Comparison of ENCODE assay signal across 9 mouse cellular contexts in the genomic region with DNA sequence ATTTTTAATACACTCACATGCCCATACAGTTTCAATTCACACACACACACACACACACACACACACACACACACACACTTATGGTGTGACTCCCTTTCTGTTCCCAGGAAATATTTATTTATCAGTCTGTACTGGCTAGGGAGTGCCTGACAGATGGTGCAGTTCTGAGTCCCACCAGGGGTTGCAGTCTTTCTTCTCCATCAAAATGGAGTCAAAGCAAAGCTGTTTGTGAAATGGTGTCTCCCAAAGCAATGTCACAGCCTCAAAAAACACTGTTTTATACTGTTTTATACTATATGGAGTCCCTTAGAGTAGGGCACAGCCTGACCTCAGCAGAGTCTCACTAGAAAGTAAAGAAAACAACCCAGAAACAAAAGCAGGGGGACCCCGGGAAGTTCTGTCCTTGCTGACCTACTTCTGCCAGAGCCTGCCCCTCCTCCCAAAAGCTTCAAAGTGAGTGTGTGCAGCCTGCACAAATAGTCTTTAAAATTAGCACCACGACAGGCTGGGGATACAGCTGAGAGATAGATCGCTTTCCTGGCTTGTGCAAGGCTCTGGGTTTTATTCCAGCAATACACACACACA. TPM values are rescaled to one million over a fixed set of nuclear protein-coding genes. Genes with fewer than 3 reads are reported as not detected.
DNase-seq lines count a peak whose midpoint lies in the region; ATAC-seq and TF ChIP-seq lines count a peak whose summit lies in the region.
"Had no signal": no experiment of that assay in that cellular context is flagged by ENCODE, and none has a peak within 500 bp of the region (broad histone marks: within the 10 kb centered on the region; RNA-seq: fewer than 3 reads in every experiment).

No protein-coding gene starts in this region.

- peak; percentile 87 for ATAC-seq in forebrain, embryonic 14.5 days
- ATAC-seq in hindbrain, postnatal 0 days: peak; percentile 88
- 0 out of 2 replicates have a peak, but pooled peaks have one; percentile 46 for ATAC-seq in midbrain, embryonic 11.5 days (ENCODE audit: low FRiP score)
- no peak for ATAC-seq in megakaryocyte-erythroid progenitor cell, adult 5-6 weeks (replicated peaks; ENCODE audit: low FRiP score, low TSS enrichment, poor library complexity, severe bottlenecking)

- WGBS in forebrain, embryonic 14.5 days: 18% methylated on average over 3 of the region's 3 CpGs
- WGBS in hindbrain, postnatal 0 days: 17% methylated on average over 3 of the region's 3 CpGs
- WGBS in midbrain, embryonic 11.5 days: 25% methylated on average over 3 of the region's 3 CpGs

- H3K27ac ChIP-seq in forebrain, embryonic 14.5 days (ENCODE audit: low read depth, low read length): peak overlapping the region; percentile 74
- peak overlapping the region; percentile 76 for H3K27ac ChIP-seq in hindbrain, postnatal 0 days
- H3K27ac ChIP-seq in midbrain, embryonic 11.5 days (ENCODE audit: low read depth, low read length): no peak overlapping the region

- peak; percentile 54 for TF ChIP-seq CTCF in hindbrain, postnatal 0 days (IDR thresholded peaks at IDR 0.05; ENCODE audit: low read depth)

- H3K4me1 ChIP-seq in forebrain, embryonic 14.5 days (ENCODE audit: control insufficient read depth, insufficient read depth, low read length): peaks cover 16% of the 10 kb centered on the region
- H3K4me1 ChIP-seq in hindbrain, postnatal 0 days (ENCODE audit: insufficient read depth, low read length): peaks cover 13% of the 10 kb centered on the region; the same call in 1 of the 2 replicates
- H3K4me1 ChIP-seq in midbrain, embryonic 11.5 days (ENCODE audit: control insufficient read depth, insufficient read depth, low read length): peaks cover 7% of the 10 kb centered on the region; the same call in 1 of the 2 replicates

- H3K4me3 ChIP-seq in forebrain, embryonic 14.5 days (ENCODE audit: low read depth, low read length): no peak overlapping the region
- H3K4me3 ChIP-seq in hindbrain, postnatal 0 days (ENCODE audit: low read length): no peak overlapping the region
- no peak overlapping the region for H3K4me3 ChIP-seq in midbrain, embryonic 11.5 days (ENCODE audit: low read depth, low read length)

- no peaks in the 10 kb centered on the region for H3K27me3 ChIP-seq in forebrain, embryonic 14.5 days (replicated peaks; ENCODE audit: control insufficient read depth, insufficient read depth, low read length)
- no peaks in the 10 kb centered on the region for H3K27me3 ChIP-seq in hindbrain, postnatal 0 days (ENCODE audit: insufficient read depth, low read length)
- H3K27me3 ChIP-seq in midbrain, embryonic 11.5 days (ENCODE audit: control insufficient read depth, insufficient read depth, low read length): no peaks in the 10 kb centered on the region

- no peak overlapping the region for H3K4me2 ChIP-seq in forebrain, embryonic 14.5 days (ENCODE audit: low read length)
- H3K4me2 ChIP-seq in hindbrain, postnatal 0 days (ENCODE audit: low read depth, low read length): no peak overlapping the region
- H3K4me2 ChIP-seq in midbrain, embryonic 11.5 days: no peak overlapping the region

- H3K9me3 ChIP-seq in forebrain, embryonic 14.5 days (replicated peaks; ENCODE audit: control insufficient read depth, low read length): no peaks in the 10 kb centered on the region
- no peaks in the 10 kb centered on the region for H3K9me3 ChIP-seq in hindbrain, postnatal 0 days (ENCODE audit: low read length)
- no peaks in the 10 kb centered on the region for H3K9me3 ChIP-seq in midbrain, embryonic 11.5 days (ENCODE audit: control insufficient read depth, low read length)

- no peaks in the 10 kb centered on the region for H3K36me3 ChIP-seq in forebrain, embryonic 14.5 days (ENCODE audit: control insufficient read depth, insufficient read depth, low read length)
- H3K36me3 ChIP-seq in hindbrain, postnatal 0 days (ENCODE audit: insufficient read depth, low read length): no peaks in the 10 kb centered on the region
- H3K36me3 ChIP-seq in midbrain, embryonic 11.5 days (ENCODE audit: control insufficient read depth, insufficient read depth, low read length): no peaks in the 10 kb centered on the region

- no peak overlapping the region for H3K9ac ChIP-seq in forebrain, embryonic 14.5 days (ENCODE audit: low read length)
- no peak overlapping the region for H3K9ac ChIP-seq in hindbrain, postnatal 0 days (replicated peaks; ENCODE audit: low read length)
- H3K9ac ChIP-seq in midbrain, embryonic 11.5 days (ENCODE audit: low read length): no peak overlapping the region

- intact Hi-C loops in left cerebral cortex, postnatal 25 days (cut with DNase I): no loop called here

- DNase-seq in left cerebral cortex, postnatal 25 days (ENCODE audit: low spot score in 2 of 2): peak; percentile 44 to 47
- DNase-seq in left cerebral cortex, adult 9 months (ENCODE audit: low spot score in 2 of 2): no peak
- DNase-seq in cerebellum, adult 11-12 months: peak; percentile 86
- DNase-seq in forebrain, embryonic 14.5 days (ENCODE audit: low spot score): peak; percentile 81
- peak; percentile 82 for DNase-seq in hindbrain, postnatal 0 days (ENCODE audit: low spot score)
- DNase-seq in midbrain, embryonic 11.5 days (ENCODE audit: low spot score, missing footprints): peak; percentile 90
- DNase-seq in urinary bladder, postnatal 25 days (ENCODE audit: low spot score): no peak

RNA-seq across cellular contexts. Expression of a gene that starts 3.3 kb away (rescaled TPM):
- total RNA-seq in left cerebral cortex, postnatal 25 days (2021): 1 to 10 TPM; 5.2 to 5.4 TPM
- polyA plus RNA-seq in forebrain, embryonic 14.5 days (2014; fragmentation: Nextera tagmentation; extraction: Ambion mirVana): 5.8 and 5.9 TPM in 2 replicates
- total RNA-seq in hindbrain, postnatal 0 days (2014; rRNA removed): 4.6 and 16.6 TPM in 2 replicates
- 6.6 and 7.2 TPM in 2 replicates for polyA plus RNA-seq in hindbrain, postnatal 0 days (2015; fragmentation: Nextera tagmentation; extraction: Ambion mirVana)
- polyA plus RNA-seq in midbrain, embryonic 11.5 days (2014; fragmentation: Nextera tagmentation; extraction: Ambion mirVana): 11.1 and 13.1 TPM in 2 replicates
- total RNA-seq in megakaryocyte-erythroid progenitor cell, adult 5-6 weeks (2014; fragmentation: Nextera tagmentation): 16.9 and 39.8 TPM in 2 replicates
- total RNA-seq in megakaryocyte-erythroid progenitor cell, adult 5-6 weeks (2017): 12.1 and 42.5 TPM in 2 replicates

RNA-seq across cellular contexts. Expression of a gene that starts 15.7 kb away (rescaled TPM):
- total RNA-seq in left cerebral cortex, postnatal 25 days (2021): not detected
- 0.67 and 0.82 TPM in 2 replicates for polyA plus RNA-seq in forebrain, embryonic 14.5 days (2014; fragmentation: Nextera tagmentation; extraction: Ambion mirVana)
- total RNA-seq in hindbrain, postnatal 0 days (2014; rRNA removed): 1.3 and 8.5 TPM in 2 replicates
- polyA plus RNA-seq in hindbrain, postnatal 0 days (2015; fragmentation: Nextera tagmentation; extraction: Ambion mirVana): 0.63 TPM in 2 replicates
- polyA plus RNA-seq in midbrain, embryonic 11.5 days (2014; fragmentation: Nextera tagmentation; extraction: Ambion mirVana): 0.47 and 0.96 TPM in 2 replicates
- not detected in 2 replicates for total RNA-seq in megakaryocyte-erythroid progenitor cell, adult 5-6 weeks (2014; fragmentation: Nextera tagmentation)
- total RNA-seq in megakaryocyte-erythroid progenitor cell, adult 5-6 weeks (2017): 0.99 and 18.9 TPM in 2 replicates
- polyA plus RNA-seq: liver, adult 2 months had no signal

RNA-seq across cellular contexts. Expression of a gene that starts 22.7 kb away (rescaled TPM):
- total RNA-seq in left cerebral cortex, postnatal 25 days (2021): not detected
- not detected in 2 replicates for polyA plus RNA-seq in forebrain, embryonic 14.5 days (2014; fragmentation: Nextera tagmentation; extraction: Ambion mirVana)
- not detected in 2 replicates for total RNA-seq in hindbrain, postnatal 0 days (2014; rRNA removed)
- 0.15 TPM in 1 of 2 replicates, not detected in the other for polyA plus RNA-seq in hindbrain, postnatal 0 days (2015; fragmentation: Nextera tagmentation; extraction: Ambion mirVana)
- not detected in 2 replicates for polyA plus RNA-seq in midbrain, embryonic 11.5 days (2014; fragmentation: Nextera tagmentation; extraction: Ambion mirVana)
- 2.0 TPM in 1 of 2 replicates, not detected in the other for total RNA-seq in megakaryocyte-erythroid progenitor cell, adult 5-6 weeks (2014; fragmentation: Nextera tagmentation)
- not detected in 2 replicates for total RNA-seq in megakaryocyte-erythroid progenitor cell, adult 5-6 weeks (2017)
- total RNA-seq: liver, adult 2 months had no signal
- polyA plus RNA-seq: liver, adult 2 months had no signal

RNA-seq across cellular contexts. Expression of a gene that starts 41.3 kb away (rescaled TPM):
- not detected for total RNA-seq in left cerebral cortex, postnatal 25 days (2021)
- 0.42 and 0.53 TPM in 2 replicates for polyA plus RNA-seq in forebrain, embryonic 14.5 days (2014; fragmentation: Nextera tagmentation; extraction: Ambion mirVana)
- total RNA-seq in hindbrain, postnatal 0 days (2014; rRNA removed): 1.3 and 4.7 TPM in 2 replicates
- polyA plus RNA-seq in hindbrain, postnatal 0 days (2015; fragmentation: Nextera tagmentation; extraction: Ambion mirVana): 3.1 and 3.9 TPM in 2 replicates
- 0.77 and 2.0 TPM in 2 replicates for polyA plus RNA-seq in midbrain, embryonic 11.5 days (2014; fragmentation: Nextera tagmentation; extraction: Ambion mirVana)
- total RNA-seq in megakaryocyte-erythroid progenitor cell, adult 5-6 weeks (2014; fragmentation: Nextera tagmentation): not detected in 2 replicates
- not detected in 2 replicates for total RNA-seq in megakaryocyte-erythroid progenitor cell, adult 5-6 weeks (2017)
- polyA plus RNA-seq: liver, adult 2 months had no signal

Comparison
In these comparisons a context has a peak if more than half of its experiments do, and no peak if none do; other contexts are left out.
1. DNase-seq: peak in left cerebral cortex, postnatal 25 days (2 of 2), cerebellum, adult 11-12 months (single experiment), forebrain, embryonic 14.5 days (single experiment), hindbrain, postnatal 0 days (single experiment) and midbrain, embryonic 11.5 days (single experiment); none in left cerebral cortex, adult 9 months (0 of 2) and urinary bladder, postnatal 25 days (single experiment).